Mouse (Mus musculus): ENCODE data around the gene Gtf2ird1. TPM values are rescaled to one million over a fixed set of nuclear protein-coding genes. Genes with fewer than 3 reads are reported as not detected.
A peak's percentile ranks its signal among the peaks of the same experiment; 100 is the strongest.

Gtf2ird1 gene
- polyA plus RNA-seq, 1 experiment from 2014 or later: 99.8 TPM

GRCm38 (mm10) chr5:134469559-134470150, 13.1 kb upstream of the Gtf2ird1 start:
- Histone ChIP-seq H3K27me3 (ENCODE audit: control insufficient read depth, insufficient read depth, low read length) (no peaks in the 10 kb centered on the region), H3K9me3 (ENCODE audit: control insufficient read depth, low read length) (no peaks in the 10 kb centered on the region), H3K36me3 (ENCODE audit: control insufficient read depth, insufficient read depth, low read length) (no peaks in the 10 kb centered on the region), H3K9ac (ENCODE audit: low read length) (no peak overlapping the region), H3K4me1 (replicated peaks; ENCODE audit: control insufficient read depth, insufficient read depth, low read length) (peaks cover 11% of the 10 kb centered on the region), H3K4me2 (ENCODE audit: low read depth, low read length, severe bottlenecking) (no peak overlapping the region), H3K4me3 (ENCODE audit: low read depth, low read length) (no peak overlapping the region), H3K27ac (ENCODE audit: low read depth, low read length) (no peak overlapping the region)
- 82% methylated on average over 7 of the region's 7 CpGs for WGBS
- ATAC-seq (replicated peaks; ENCODE audit: low FRiP score): no peak
- DNase-seq (ENCODE audit: low spot score): peak; percentile 40

GRCm38 (mm10) chr5:134468158-134468765, 11.7 kb upstream of the Gtf2ird1 start:
- DNase-seq (ENCODE audit: low spot score) (peak; percentile 39), ATAC-seq (replicated peaks; ENCODE audit: low FRiP score) (no peak)
- Histone ChIP-seq H3K9me3 (ENCODE audit: control insufficient read depth, low read length) (no peaks in the 10 kb centered on the region), H3K4me2 (ENCODE audit: low read depth, low read length, severe bottlenecking) (no peak overlapping the region), H3K27ac (ENCODE audit: low read depth, low read length) (no peak overlapping the region), H3K36me3 (ENCODE audit: control insufficient read depth, insufficient read depth, low read length) (no peaks in the 10 kb centered on the region), H3K27me3 (ENCODE audit: control insufficient read depth, insufficient read depth, low read length) (no peaks in the 10 kb centered on the region), H3K4me1 (replicated peaks; ENCODE audit: control insufficient read depth, insufficient read depth, low read length) (peaks cover 11% of the 10 kb centered on the region), H3K4me3 (ENCODE audit: low read depth, low read length) (no peak overlapping the region), H3K9ac (ENCODE audit: low read length) (no peak overlapping the region)
- 67% methylated on average over 10 of the region's 10 CpGs for WGBS

GRCm38 (mm10) chr5:134467030-134467549, 10.6 kb upstream of the Gtf2ird1 start:
- H3K9me3 ChIP-seq (ENCODE audit: control insufficient read depth, low read length): no peaks in the 10 kb centered on the region
- H3K4me3 ChIP-seq (ENCODE audit: low read depth, low read length): no peak overlapping the region
- no peak overlapping the region for H3K4me2 ChIP-seq (ENCODE audit: low read depth, low read length, severe bottlenecking)
- H3K4me1 ChIP-seq (replicated peaks; ENCODE audit: control insufficient read depth, insufficient read depth, low read length): peaks cover 11% of the 10 kb centered on the region
- 66% methylated on average over 8 of the region's 8 CpGs for WGBS
- no peak for DNase-seq (ENCODE audit: low spot score)
- H3K27me3 ChIP-seq (ENCODE audit: control insufficient read depth, insufficient read depth, low read length): no peaks in the 10 kb centered on the region
- peak; percentile 15; the same call in 1 of the 2 replicates for ATAC-seq (replicated peaks; ENCODE audit: low FRiP score)
- no peak overlapping the region for H3K27ac ChIP-seq (ENCODE audit: low read depth, low read length)
- H3K36me3 ChIP-seq (ENCODE audit: control insufficient read depth, insufficient read depth, low read length): no peaks in the 10 kb centered on the region
- H3K9ac ChIP-seq (ENCODE audit: low read length): no peak overlapping the region

GRCm38 (mm10) chr5:134466296-134467029, 9.9 kb upstream of the Gtf2ird1 start:
- no peak overlapping the region for H3K4me3 ChIP-seq (ENCODE audit: low read depth, low read length)
- ATAC-seq (replicated peaks; ENCODE audit: low FRiP score): peak; percentile 65
- peak overlapping the region; percentile 27 for H3K9ac ChIP-seq (ENCODE audit: low read length)

GRCm38 (mm10) chr5:134465197-134465596, 8.7 kb upstream of the Gtf2ird1 start:
- Histone ChIP-seq H3K4me2 (ENCODE audit: low read depth, low read length, severe bottlenecking) (no peak overlapping the region), H3K9ac (ENCODE audit: low read length) (no peak overlapping the region), H3K36me3 (ENCODE audit: control insufficient read depth, insufficient read depth, low read length) (no peaks in the 10 kb centered on the region), H3K27me3 (ENCODE audit: control insufficient read depth, insufficient read depth, low read length) (no peaks in the 10 kb centered on the region), H3K27ac (ENCODE audit: low read depth, low read length) (no peak overlapping the region), H3K4me3 (ENCODE audit: low read depth, low read length) (no peak overlapping the region), H3K9me3 (ENCODE audit: control insufficient read depth, low read length) (no peaks in the 10 kb centered on the region), H3K4me1 (replicated peaks; ENCODE audit: control insufficient read depth, insufficient read depth, low read length) (peaks cover 11% of the 10 kb centered on the region)
- no peak for ATAC-seq (replicated peaks; ENCODE audit: low FRiP score)
- no peak for DNase-seq (ENCODE audit: low spot score)
- 96% methylated on average over 1 of the region's 1 CpGs for WGBS

More at GRCm38 (mm10) chr5:134466296-134467029, 9.9 kb upstream of the Gtf2ird1 start:
- Histone ChIP-seq H3K27me3 (ENCODE audit: control insufficient read depth, insufficient read depth, low read length) (no peaks in the 10 kb centered on the region), H3K27ac (ENCODE audit: low read depth, low read length) (0 out of 2 replicates have a peak overlapping the region, but pooled peaks have one; percentile 8), H3K36me3 (ENCODE audit: control insufficient read depth, insufficient read depth, low read length) (no peaks in the 10 kb centered on the region), H3K9me3 (ENCODE audit: control insufficient read depth, low read length) (no peaks in the 10 kb centered on the region), H3K4me1 (replicated peaks; ENCODE audit: control insufficient read depth, insufficient read depth, low read length) (peaks cover 11% of the 10 kb centered on the region), H3K4me2 (ENCODE audit: low read depth, low read length, severe bottlenecking) (peak overlapping the region; percentile 12; the same call in 1 of the 2 replicates)
- WGBS: 19% methylated on average over 21 of the region's 21 CpGs
- DNase-seq (ENCODE audit: low spot score): peak; percentile 71

GRCm38 (mm10) chr5:134464225-134464624, 7.7 kb upstream of the Gtf2ird1 start:
- no peak overlapping the region for H3K4me2 ChIP-seq (ENCODE audit: low read depth, low read length, severe bottlenecking)

GRCm38 (mm10) chr5:134462731-134463130, 6.2 kb upstream of the Gtf2ird1 start:
- Histone ChIP-seq H3K27ac (ENCODE audit: low read depth, low read length) (no peak overlapping the region), H3K4me1 (replicated peaks; ENCODE audit: control insufficient read depth, insufficient read depth, low read length) (peaks cover 11% of the 10 kb centered on the region)
- DNase-seq (ENCODE audit: low spot score): no peak

More at GRCm38 (mm10) chr5:134464225-134464624, 7.7 kb upstream of the Gtf2ird1 start:
- no peak overlapping the region for H3K27ac ChIP-seq (ENCODE audit: low read depth, low read length)
- no peak for ATAC-seq (replicated peaks; ENCODE audit: low FRiP score)
- H3K4me1 ChIP-seq (replicated peaks; ENCODE audit: control insufficient read depth, insufficient read depth, low read length): peaks cover 11% of the 10 kb centered on the region
- H3K27me3 ChIP-seq (ENCODE audit: control insufficient read depth, insufficient read depth, low read length): no peaks in the 10 kb centered on the region
- no peak overlapping the region for H3K9ac ChIP-seq (ENCODE audit: low read length)
- H3K36me3 ChIP-seq (ENCODE audit: control insufficient read depth, insufficient read depth, low read length): no peaks in the 10 kb centered on the region
- DNase-seq (ENCODE audit: low spot score): no peak
- WGBS: 87% methylated on average over 5 of the region's 5 CpGs
- no peaks in the 10 kb centered on the region for H3K9me3 ChIP-seq (ENCODE audit: control insufficient read depth, low read length)
- H3K4me3 ChIP-seq (ENCODE audit: low read depth, low read length): no peak overlapping the region

GRCm38 (mm10) chr5:134462316-134462715, 5.8 kb upstream of the Gtf2ird1 start:
- Histone ChIP-seq H3K4me2 (ENCODE audit: low read depth, low read length, severe bottlenecking) (no peak overlapping the region), H3K27ac (ENCODE audit: low read depth, low read length) (no peak overlapping the region), H3K9ac (ENCODE audit: low read length) (no peak overlapping the region), H3K9me3 (ENCODE audit: control insufficient read depth, low read length) (no peaks in the 10 kb centered on the region), H3K4me3 (ENCODE audit: low read depth, low read length) (no peak overlapping the region), H3K36me3 (ENCODE audit: control insufficient read depth, insufficient read depth, low read length) (no peaks in the 10 kb centered on the region), H3K4me1 (replicated peaks; ENCODE audit: control insufficient read depth, insufficient read depth, low read length) (peaks cover 11% of the 10 kb centered on the region), H3K27me3 (ENCODE audit: control insufficient read depth, insufficient read depth, low read length) (no peaks in the 10 kb centered on the region)
- WGBS: 75% methylated on average over 2 of the region's 2 CpGs
- DNase-seq (ENCODE audit: low spot score) (no peak), ATAC-seq (replicated peaks; ENCODE audit: low FRiP score) (no peak)

More at GRCm38 (mm10) chr5:134462731-134463130, 6.2 kb upstream of the Gtf2ird1 start:
- H3K36me3 ChIP-seq (ENCODE audit: control insufficient read depth, insufficient read depth, low read length): no peaks in the 10 kb centered on the region
- 83% methylated on average over 8 of the region's 8 CpGs for WGBS
- H3K4me2 ChIP-seq (ENCODE audit: low read depth, low read length, severe bottlenecking): no peak overlapping the region
- H3K9me3 ChIP-seq (ENCODE audit: control insufficient read depth, low read length): no peaks in the 10 kb centered on the region
- H3K27me3 ChIP-seq (ENCODE audit: control insufficient read depth, insufficient read depth, low read length): no peaks in the 10 kb centered on the region
- H3K4me3 ChIP-seq (ENCODE audit: low read depth, low read length): no peak overlapping the region
- no peak for ATAC-seq (replicated peaks; ENCODE audit: low FRiP score)
- no peak overlapping the region for H3K9ac ChIP-seq (ENCODE audit: low read length)

All from forebrain, embryonic 11.5 days (tissue).